Mouse (Mus musculus) erythroblast, embryonic 14.5 days (primary cell): ENCODE measurements at regions not wholly inside any gene's neighbourhood (a gene's known extent, or its start where the extent isn't known, plus 50 kb on each side); places are given as distances from the start of the nearest gene placed in this dataset.

Experiments
- H3K27me3 ChIP-seq: 2 replicates; pipeline ENCODE4 v1.6.1; 2012; ENCODE audit warnings: inconsistent platforms; ENCODE audit not compliant: control insufficient read depth
- H3K36me3 ChIP-seq: 2 replicates; pipeline ENCODE4 v1.6.1; 2012; ENCODE audit warnings: mild to moderate bottlenecking, inconsistent platforms; ENCODE audit not compliant: control insufficient read depth
- H3K4me1 ChIP-seq: 2 replicates; pipeline ENCODE4 v1.6.1; 2012; ENCODE audit warnings: inconsistent platforms; ENCODE audit not compliant: control insufficient read depth
- H3K4me3 ChIP-seq: replicated peaks from 2 replicates; pipeline ENCODE3; 2012; ENCODE audit warnings: moderate library complexity, mild to moderate bottlenecking, inconsistent platforms
- H3K9me3 ChIP-seq: 2 replicates; pipeline ENCODE4 v1.6.1; 2012; ENCODE audit warnings: low read length, inconsistent platforms, mixed read lengths; ENCODE audit not compliant: control insufficient read depth
- GATA1 ChIP-seq: IDR thresholded peaks from 2 replicates; pipeline ENCODE4 v1.6.1; 2012; ENCODE audit warnings: low read length, inconsistent platforms, mixed read lengths
- TAL1 ChIP-seq: IDR thresholded peaks from 3 replicates; pipeline ENCODE4 v1.6.1; 2012; ENCODE audit warnings: low read length, inconsistent platforms, mixed read lengths

DNA sequence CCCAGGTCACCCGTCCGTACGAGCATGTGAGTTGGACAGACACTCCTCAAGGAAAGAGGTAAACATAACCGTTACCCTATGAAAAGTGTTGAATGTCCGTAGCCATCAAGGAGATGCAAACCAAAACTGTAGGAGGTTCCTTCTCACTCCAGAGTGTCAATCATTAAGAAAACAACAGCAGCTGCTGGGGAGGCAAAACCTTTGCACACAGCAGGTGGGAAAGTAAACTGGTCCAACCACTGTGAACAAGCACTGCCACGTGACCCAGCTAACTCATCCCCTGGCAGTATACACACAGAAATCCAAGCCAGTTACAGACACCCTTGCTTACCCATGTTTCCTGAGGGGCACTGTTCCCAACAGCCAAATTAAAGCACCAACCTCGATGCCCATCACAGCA lies 54.7 kb upstream of the Irx5 start:
- H3K9me3 ChIP-seq = no peaks in the 10 kb centered on the region
- TF ChIP-seq GATA1 (no peak), TAL1 (no peak)
- no peak overlapping the region for H3K4me3 ChIP-seq
- no peaks in the 10 kb centered on the region for H3K4me1 ChIP-seq
- no peaks in the 10 kb centered on the region for H3K36me3 ChIP-seq
- H3K27me3 ChIP-seq = no peaks in the 10 kb centered on the region

DNA sequence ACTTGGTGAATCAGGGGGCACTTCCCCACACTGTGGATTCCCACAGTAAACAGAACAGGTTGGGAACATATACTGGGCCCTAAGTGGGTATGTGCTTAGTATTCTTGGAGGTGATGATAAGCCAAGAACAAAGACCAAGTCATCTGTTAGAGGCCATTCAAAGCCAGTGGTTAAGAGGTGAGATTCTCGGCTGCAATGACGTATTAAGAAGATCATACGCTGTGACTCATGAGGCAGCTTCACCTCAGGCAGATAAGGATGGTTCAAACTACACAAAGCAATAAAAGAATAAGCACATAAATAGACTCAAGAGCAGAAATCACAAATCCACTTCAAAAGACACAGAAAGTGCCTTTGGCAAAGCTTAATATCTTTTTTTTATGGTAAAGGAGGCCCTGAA lies 56.4 kb upstream of the Irx5 start:
- Histone ChIP-seq H3K4me3 (no peak overlapping the region), H3K36me3 (no peaks in the 10 kb centered on the region), H3K27me3 (no peaks in the 10 kb centered on the region), H3K4me1 (no peaks in the 10 kb centered on the region), H3K9me3 (no peaks in the 10 kb centered on the region)
- TF ChIP-seq TAL1 (no peak), GATA1 (no peak)

DNA sequence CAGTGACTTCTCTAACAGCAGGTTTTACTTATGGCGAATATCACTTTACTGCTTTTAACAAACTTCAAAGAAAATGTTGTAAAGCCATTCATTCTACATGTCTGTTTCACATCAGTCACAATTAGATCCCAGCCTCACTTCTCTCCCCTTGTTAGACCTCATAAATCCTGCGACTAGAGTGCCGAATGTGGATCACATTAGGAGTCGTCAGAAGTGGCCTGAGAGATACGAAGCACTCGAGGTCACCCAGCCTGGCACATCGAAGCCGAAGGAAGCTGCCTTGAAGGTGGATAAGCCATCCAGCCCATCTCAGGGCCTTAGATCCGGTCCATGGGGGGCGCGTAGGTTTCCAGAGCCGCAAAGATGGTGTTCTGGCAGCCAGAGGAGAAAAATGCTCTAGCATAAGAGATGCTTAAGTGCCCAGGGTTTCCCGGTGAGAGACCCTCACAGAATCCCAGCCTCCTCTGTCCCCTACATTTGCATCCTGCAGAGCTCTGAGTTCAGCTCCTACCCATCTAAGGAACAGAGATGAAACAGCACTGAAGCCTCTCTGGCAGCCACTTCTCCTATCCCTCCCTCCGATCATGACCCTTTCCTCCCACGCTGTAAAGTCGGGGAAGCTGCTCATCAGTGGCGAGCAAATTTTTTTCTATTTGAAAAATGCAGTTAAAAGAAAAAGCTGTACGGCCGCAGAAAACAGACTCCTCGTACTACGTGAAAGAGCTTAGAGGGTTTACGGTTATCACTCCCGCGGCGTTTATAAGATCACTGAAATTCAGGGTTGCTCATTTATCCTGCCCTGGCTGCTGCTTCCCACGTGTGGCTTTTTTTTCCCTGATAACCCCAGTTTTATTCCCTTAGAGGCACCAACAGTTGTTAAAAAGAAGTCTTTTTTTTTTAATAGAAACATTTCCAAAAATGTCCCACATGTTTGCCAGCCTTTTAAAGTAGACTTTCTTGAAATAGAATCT lies 70.3 kb upstream of the Irx5 start:
- no peaks in the 10 kb centered on the region for H3K27me3 ChIP-seq
- no peak overlapping the region for H3K4me3 ChIP-seq
- no peak for TF ChIP-seq GATA1
- no peak for TF ChIP-seq TAL1
- no peaks in the 10 kb centered on the region for H3K4me1 ChIP-seq
- H3K36me3 ChIP-seq = no peaks in the 10 kb centered on the region
- H3K9me3 ChIP-seq = no peaks in the 10 kb centered on the region

DNA sequence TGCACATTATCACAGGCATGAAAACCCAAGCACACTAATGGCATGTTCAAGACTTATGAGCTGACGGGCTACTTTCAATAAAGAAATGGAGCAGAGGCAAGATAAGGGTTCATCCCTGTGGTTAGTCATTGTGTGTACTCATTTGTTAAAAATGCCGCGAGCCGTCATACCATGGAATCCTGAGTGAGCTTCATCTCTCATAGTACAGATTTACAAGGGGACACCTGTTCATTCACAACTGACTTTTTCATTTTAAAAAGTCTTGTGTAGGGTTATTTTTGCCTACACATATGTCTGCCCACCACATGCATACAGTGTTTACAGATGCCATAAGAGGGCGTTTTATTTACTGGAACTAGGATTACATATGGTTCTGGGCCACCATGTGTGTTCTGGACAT lies 81.7 kb upstream of the Irx5 start:
- Histone ChIP-seq H3K9me3 (0 out of 2 replicates have a peak, but pooled peaks cover 3% of the 10 kb centered on the region), H3K27me3 (no peaks in the 10 kb centered on the region; the same call in 1 of the 2 replicates), H3K4me3 (no peak overlapping the region), H3K4me1 (no peaks in the 10 kb centered on the region), H3K36me3 (no peaks in the 10 kb centered on the region)
- TF ChIP-seq TAL1 = no peak
- TF ChIP-seq GATA1 = no peak

DNA sequence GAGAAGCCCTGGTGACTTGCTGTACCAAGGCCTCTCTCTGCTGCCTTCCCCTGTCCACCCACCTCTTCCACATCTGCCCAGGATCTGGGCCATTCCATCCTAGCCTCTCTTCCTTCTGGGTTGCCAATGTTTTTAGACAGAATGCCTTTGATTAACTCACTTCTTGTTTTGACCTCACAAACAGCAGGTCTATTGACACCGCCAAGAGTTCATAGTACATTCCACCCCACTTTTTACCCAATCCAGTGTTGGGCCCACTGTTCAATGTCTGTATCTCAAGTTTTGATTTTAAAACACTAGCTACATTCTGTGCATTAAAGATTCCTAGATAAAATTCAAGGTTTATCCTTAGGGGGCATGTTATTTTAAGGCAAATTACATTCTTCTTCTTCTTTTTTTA lies 84.7 kb upstream of the Irx5 start:
- no peaks in the 10 kb centered on the region; the same call in 1 of the 2 replicates for H3K27me3 ChIP-seq
- no peak overlapping the region for H3K4me3 ChIP-seq
- H3K9me3 ChIP-seq = 0 out of 2 replicates have a peak, but pooled peaks cover 3% of the 10 kb centered on the region
- no peaks in the 10 kb centered on the region for H3K36me3 ChIP-seq
- H3K4me1 ChIP-seq = no peaks in the 10 kb centered on the region
- TF ChIP-seq GATA1 (no peak), TAL1 (no peak)

DNA sequence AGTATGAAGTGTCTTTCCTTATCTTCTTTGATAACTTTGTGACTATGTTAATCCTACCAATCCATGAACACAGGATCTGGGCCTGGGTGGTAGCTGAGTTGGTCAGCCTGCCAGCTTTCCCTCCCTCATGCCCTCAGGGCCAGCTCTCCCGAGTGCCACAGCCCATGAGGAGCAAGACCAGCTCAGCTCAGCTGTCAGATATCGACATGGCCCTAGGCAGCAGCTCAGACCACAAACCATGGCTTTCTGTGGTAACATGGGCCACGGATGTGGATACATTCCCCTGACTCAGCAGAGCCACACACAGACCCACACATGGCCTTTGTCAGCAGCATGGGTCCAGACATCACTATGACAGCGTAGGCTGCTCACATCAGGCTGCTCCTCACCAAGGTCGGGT lies 85.4 kb upstream of the Irx5 start:
- no peak for TF ChIP-seq GATA1
- TF ChIP-seq TAL1 = no peak

DNA sequence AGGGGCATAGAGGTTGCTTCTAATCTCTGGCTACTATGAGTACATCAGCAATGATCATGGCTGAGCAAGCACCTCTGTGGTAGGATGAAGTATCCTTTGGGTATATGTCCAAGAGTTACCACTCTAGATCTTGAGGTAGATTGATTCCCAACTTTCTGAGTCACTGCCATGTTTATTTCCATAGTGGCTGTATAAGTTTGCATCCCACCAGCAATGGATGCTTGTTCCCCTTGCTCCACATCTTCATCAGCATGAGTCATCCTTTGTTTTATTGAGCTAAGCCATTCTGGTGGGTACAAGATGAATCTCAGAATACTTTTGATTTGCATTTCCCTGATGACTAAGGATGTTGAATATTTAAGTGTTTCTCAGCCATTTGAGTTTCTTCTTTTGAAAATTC lies 86.8 kb upstream of the Irx5 start:
- Histone ChIP-seq H3K4me1 (no peaks in the 10 kb centered on the region), H3K4me3 (no peak overlapping the region), H3K9me3 (0 out of 2 replicates have a peak, but pooled peaks cover 3% of the 10 kb centered on the region), H3K36me3 (no peaks in the 10 kb centered on the region), H3K27me3 (peaks cover 4% of the 10 kb centered on the region; the same call in 1 of the 2 replicates)
- TF ChIP-seq GATA1 (no peak), TAL1 (no peak)

More for the DNA sequence above, 85.4 kb upstream of the Irx5 start:
- Histone ChIP-seq H3K4me3 (no peak overlapping the region), H3K36me3 (no peaks in the 10 kb centered on the region), H3K9me3 (0 out of 2 replicates have a peak, but pooled peaks cover 3% of the 10 kb centered on the region), H3K4me1 (no peaks in the 10 kb centered on the region), H3K27me3 (no peaks in the 10 kb centered on the region; the same call in 1 of the 2 replicates)

DNA sequence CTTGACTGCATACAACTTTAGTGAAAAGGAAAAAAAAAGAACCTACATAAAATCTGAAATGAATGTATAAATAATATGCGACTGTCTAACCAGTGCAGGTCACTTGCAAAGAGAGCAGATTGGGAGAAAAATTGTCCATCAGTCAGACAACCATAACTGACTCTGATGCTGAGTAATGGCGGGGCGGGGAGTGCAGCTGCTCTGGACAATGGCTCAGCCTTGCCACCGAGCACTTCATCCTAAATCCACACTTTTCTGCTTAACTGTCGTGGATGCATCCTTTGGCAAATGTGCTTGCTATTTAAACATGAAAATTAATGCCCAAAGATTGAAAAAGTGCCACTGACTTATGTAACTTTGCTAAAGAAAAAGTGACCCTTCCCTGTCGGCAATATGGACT lies 90.0 kb upstream of the Irx5 start:
- Histone ChIP-seq H3K4me3 (no peak overlapping the region), H3K27me3 (peaks cover 4% of the 10 kb centered on the region; the same call in 1 of the 2 replicates), H3K4me1 (no peaks in the 10 kb centered on the region), H3K36me3 (no peaks in the 10 kb centered on the region), H3K9me3 (0 out of 2 replicates have a peak, but pooled peaks cover 3% of the 10 kb centered on the region)
- TF ChIP-seq GATA1 (no peak), TAL1 (no peak)

DNA sequence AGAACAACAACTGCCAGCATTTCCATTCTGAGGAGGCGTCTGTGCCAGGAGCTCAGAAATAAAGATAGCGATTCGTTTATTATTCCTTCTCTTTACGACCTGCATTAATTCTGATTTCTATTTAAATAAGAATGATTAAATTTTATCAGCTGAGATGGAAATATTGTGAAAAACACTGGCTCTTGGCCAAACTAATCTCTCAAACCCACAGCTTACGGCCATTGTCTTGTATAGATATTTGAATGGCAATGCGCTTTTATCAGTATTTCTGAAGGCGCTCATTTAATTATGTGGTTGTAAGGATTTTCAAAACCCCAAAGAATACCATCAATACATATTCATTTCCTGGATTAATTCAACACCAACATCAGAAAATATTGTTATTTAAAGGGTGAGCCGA lies 97.4 kb upstream of the Irx5 start:
- Histone ChIP-seq H3K4me1 (no peaks in the 10 kb centered on the region), H3K36me3 (no peaks in the 10 kb centered on the region), H3K27me3 (no peaks in the 10 kb centered on the region), H3K4me3 (no peak overlapping the region), H3K9me3 (no peaks in the 10 kb centered on the region)
- TF ChIP-seq GATA1 (no peak), TAL1 (no peak)
